Mouse (Mus musculus) myocyte (in vitro differentiated cells): ENCODE data around the gene Mmp2. TPM values are rescaled to one million over a fixed set of nuclear protein-coding genes. Genes with fewer than 3 reads are reported as not detected.

Source experiments
- H3K27me3 ChIP-seq: one replicate; pipeline ENCODE4 v1.6.1; 2011; ENCODE audit not compliant: control insufficient read depth, insufficient read depth, insufficient read length
- H3K36me3 ChIP-seq: one replicate; pipeline ENCODE4 v1.6.1; 2011; ENCODE audit not compliant: control insufficient read depth, insufficient read depth
- H3K4me2 ChIP-seq: one replicate; pipeline ENCODE4 v1.6.1; 2011; ENCODE audit warnings: low read depth, control low read depth
- H3K4me3 ChIP-seq: one replicate; pipeline ENCODE4 v1.5.1; 2011; ENCODE audit warnings: mild to moderate bottlenecking, control low read depth, moderate library complexity
- H3K79me2 ChIP-seq: one replicate; pipeline ENCODE4 v1.6.1; 2011; ENCODE audit not compliant: control insufficient read depth, insufficient read depth
- H3ac ChIP-seq: one replicate; pipeline ENCODE4 v1.6.1; 2011; ENCODE audit not compliant: control insufficient read depth, insufficient read length
- CEBPB ChIP-seq: IDR thresholded peaks from 2 replicates; pipeline ENCODE4 v1.6.1; 2011; ENCODE audit warnings: mild to moderate bottlenecking, moderate library complexity; ENCODE audit not compliant: poor library complexity, insufficient read depth, severe bottlenecking
- E2F4 ChIP-seq: IDR thresholded peaks from one replicate; pipeline ENCODE4 v1.6.1; 2011; ENCODE audit warnings: mild to moderate bottlenecking, control low read depth, moderate library complexity; ENCODE audit not compliant: insufficient read depth
- MAX ChIP-seq: IDR thresholded peaks from one replicate; pipeline ENCODE4 v1.6.1; 2011; ENCODE audit warnings: low read depth, mild to moderate bottlenecking, control low read depth
- MYOD1 ChIP-seq, 3 experiments: IDR thresholded peaks; one replicate each; pipeline ENCODE4 v1.6.1; 2011; ENCODE audit warnings: control low read depth in 2 of 3, low read depth in 2 of 3, mild to moderate bottlenecking in 2 of 3, moderate library complexity in 1 of 3; ENCODE audit not compliant: insufficient read length in 2 of 3, control insufficient read depth in 1 of 3
- MYOG ChIP-seq, 3 experiments: IDR thresholded peaks; one replicate each; pipeline ENCODE4 v1.6.1; 2011; ENCODE audit warnings: control low read depth in 2 of 3, low read depth in 2 of 3, mild to moderate bottlenecking in 2 of 3; ENCODE audit not compliant: insufficient read length in 2 of 3, control insufficient read depth in 1 of 3, insufficient read depth in 1 of 3
- POLR2A ChIP-seq: IDR thresholded peaks from one replicate; pipeline ENCODE4 v1.6.1; 2011; ENCODE audit warnings: low read depth, mild to moderate bottlenecking, control low read depth, moderate library complexity; ENCODE audit not compliant: insufficient read length
- POLR2AphosphoS2 ChIP-seq: IDR thresholded peaks from one replicate; pipeline ENCODE4 v1.6.1; 2011; ENCODE audit warnings: low read depth, control low read depth; ENCODE audit not compliant: insufficient read length
- REST ChIP-seq: IDR thresholded peaks from one replicate; pipeline ENCODE4 v1.6.1; 2011; ENCODE audit warnings: mild to moderate bottlenecking, control low read depth, moderate library complexity; ENCODE audit not compliant: insufficient read depth, insufficient read length
- SRF ChIP-seq: IDR thresholded peaks from one replicate; pipeline ENCODE4 v1.6.1; 2011; ENCODE audit warnings: low read depth; ENCODE audit not compliant: control insufficient read depth, insufficient read length
- TCF12 ChIP-seq: IDR thresholded peaks from one replicate; pipeline ENCODE4 v1.6.1; 2011; ENCODE audit warnings: mild to moderate bottlenecking, control low read depth; ENCODE audit not compliant: poor library complexity, insufficient read depth, severe bottlenecking
- TCF3 ChIP-seq: IDR thresholded peaks from one replicate; pipeline ENCODE4 v1.6.1; 2011; ENCODE audit warnings: low read depth, control low read depth; ENCODE audit not compliant: insufficient read length
- USF1 ChIP-seq: IDR thresholded peaks from one replicate; pipeline ENCODE4 v1.6.1; 2011; ENCODE audit warnings: low read depth, mild to moderate bottlenecking, control low read depth, moderate library complexity
- polyA plus RNA-seq: library from polyadenylated mRNA; unstranded; fragments of >200 nt; fragmentation: generic; extraction: Trizol; gene quantifications from one replicate; pipeline ENCODE4 v1.2.1, GENCODE M21; 2012; ENCODE audit warnings: missing spikeins

Mmp2 gene
- polyA plus RNA-seq, 1 experiment: 78.8 TPM

- TF ChIP-seq MAX (no peak), MYOD1 (IDR thresholded peaks at IDR 0.05; ENCODE audit: control insufficient read depth in 1 of 3, insufficient read length in 2 of 3, low read depth in 2 of 3) (peak in 1 of 3 experiments; percentile 10)
- H3K4me3 ChIP-seq: no peak overlapping the region
- no peak overlapping the region for H3K4me2 ChIP-seq
- H3K79me2 ChIP-seq: no peaks in the 10 kb centered on the region
- H3K36me3 ChIP-seq: no peaks in the 10 kb centered on the region
- H3K27me3 ChIP-seq: no peaks in the 10 kb centered on the region
- H3ac ChIP-seq: no peak overlapping the region
Observed at GRCm38 (mm10) chr8:92854673-92855072, 27.6 kb downstream of the Mmp2 start.

DNA sequence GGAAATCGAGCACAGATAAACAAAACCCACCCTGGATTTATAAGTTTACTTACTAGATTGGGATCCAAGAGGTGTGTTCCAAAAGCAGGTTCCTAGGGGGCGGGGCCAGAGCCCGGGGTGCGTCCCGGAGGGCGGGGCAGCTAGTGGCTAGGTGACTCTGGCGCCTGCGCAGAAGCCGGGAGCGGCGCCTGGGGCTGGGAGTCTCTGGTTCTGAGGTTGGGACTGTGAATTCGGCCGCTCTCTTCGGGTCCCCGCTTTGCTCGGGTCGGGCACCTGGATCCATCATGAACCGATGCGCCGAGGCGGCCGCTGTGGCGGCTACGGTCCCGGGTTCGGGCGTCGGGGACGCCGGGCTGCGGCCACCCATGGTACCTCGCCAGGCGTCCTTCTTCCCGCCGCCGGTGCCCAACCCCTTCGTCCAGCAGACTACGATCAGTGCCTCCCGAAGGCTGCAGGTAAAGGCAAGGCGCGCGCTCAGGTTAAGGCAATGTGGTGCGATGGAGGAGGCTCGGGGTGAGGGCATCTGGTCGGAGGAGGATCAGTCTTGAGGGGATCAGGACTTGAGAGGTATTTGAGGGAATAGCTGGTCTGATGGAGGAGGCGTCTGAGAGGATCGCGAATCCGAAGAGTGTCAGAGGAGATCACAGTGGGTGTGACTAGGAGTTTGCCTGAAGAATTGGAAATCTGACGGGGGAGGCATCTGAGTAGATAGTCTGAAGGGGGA is 28.2 kb downstream of the Mmp2 start, which contains the start of gene Lpcat2:
TSS of gene Lpcat2 (plus strand) at position 169 of the 724 bp plus-strand sequence.
- TF ChIP-seq MYOG (IDR thresholded peaks at IDR 0.05; ENCODE audit: control insufficient read depth in 1 of 3, insufficient read depth in 1 of 3, insufficient read length in 2 of 3, low read depth in 2 of 3): no peak
- Histone ChIP-seq H3K79me2 (no peaks in the 10 kb centered on the region), H3K4me3 (no peak within 1 kb of the TSS), H3K27me3 (no peaks in the 10 kb centered on the region), H3K4me2 (no peak within 1 kb of the TSS), H3K36me3 (no peaks in the 10 kb centered on the region), H3ac (no peak within 1 kb of the TSS)

GRCm38 (mm10) chr8:92856273-92856986 is 29.3 kb downstream of the Mmp2 start:
- H3K79me2 ChIP-seq: no peaks in the 10 kb centered on the region
- H3K4me3 ChIP-seq: no peak overlapping the region
- no peak overlapping the region for H3ac ChIP-seq
- H3K36me3 ChIP-seq: no peaks in the 10 kb centered on the region
- no peak for TF ChIP-seq TCF12
- TF ChIP-seq MYOD1 (IDR thresholded peaks at IDR 0.05; ENCODE audit: control insufficient read depth in 1 of 3, insufficient read length in 2 of 3, low read depth in 2 of 3): no peak
- TF ChIP-seq TCF3: no peak
- no peak for TF ChIP-seq MAX
- TF ChIP-seq POLR2AphosphoS2: no peak
- TF ChIP-seq USF1: no peak
- no peak for TF ChIP-seq SRF
- no peak for TF ChIP-seq REST
- no peak for TF ChIP-seq POLR2A
- TF ChIP-seq MYOG (IDR thresholded peaks at IDR 0.05; ENCODE audit: control insufficient read depth in 1 of 3, insufficient read depth in 1 of 3, insufficient read length in 2 of 3, low read depth in 2 of 3): no peak
- H3K27me3 ChIP-seq: no peaks in the 10 kb centered on the region
- H3K4me2 ChIP-seq: no peak overlapping the region

DNA sequence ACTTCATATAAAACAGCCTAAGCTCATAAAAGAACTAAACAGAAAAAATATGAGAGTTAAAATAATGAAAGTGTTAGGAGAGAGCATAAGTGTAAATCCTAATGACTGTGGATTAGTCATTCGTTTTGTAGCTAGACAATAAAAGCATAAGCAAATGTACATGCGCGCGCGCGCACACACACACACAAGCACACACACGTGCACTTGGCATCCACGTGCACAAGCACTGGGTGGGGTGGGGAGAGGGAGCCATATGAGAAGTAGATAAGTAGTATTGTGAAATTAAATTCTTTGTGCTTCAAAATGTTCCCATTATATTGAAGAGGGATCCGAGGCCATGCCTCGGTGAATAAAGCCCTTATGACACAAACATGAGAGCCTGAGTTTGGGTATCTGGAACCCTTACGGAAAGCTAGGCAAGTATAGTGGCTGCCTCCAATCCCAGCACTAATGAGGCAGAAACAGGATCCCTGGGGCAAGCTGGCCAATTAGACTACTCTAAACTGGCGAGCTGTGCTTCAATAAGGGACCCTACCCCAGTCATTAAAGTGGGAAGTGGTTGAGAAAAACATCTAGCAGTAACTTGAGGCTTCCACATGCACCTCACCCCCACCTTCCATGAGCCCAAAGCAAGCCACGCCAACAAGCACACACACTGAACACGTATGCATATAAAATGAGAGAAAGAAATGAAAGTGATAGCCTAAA is 31.5 kb downstream of the Mmp2 start:
- Histone ChIP-seq H3K4me2 (no peak overlapping the region), H3ac (no peak overlapping the region), H3K4me3 (no peak overlapping the region), H3K36me3 (no peaks in the 10 kb centered on the region), H3K79me2 (no peaks in the 10 kb centered on the region), H3K27me3 (no peaks in the 10 kb centered on the region)
- TF ChIP-seq E2F4 (no peak), POLR2A (no peak), CEBPB (no peak), TCF12 (no peak), REST (no peak), MYOD1 (IDR thresholded peaks at IDR 0.05; ENCODE audit: control insufficient read depth in 1 of 3, insufficient read length in 2 of 3, low read depth in 2 of 3) (no peak), SRF (no peak), MAX (no peak), USF1 (no peak), MYOG (IDR thresholded peaks at IDR 0.05; ENCODE audit: control insufficient read depth in 1 of 3, insufficient read depth in 1 of 3, insufficient read length in 2 of 3, low read depth in 2 of 3) (no peak), TCF3 (no peak), POLR2AphosphoS2 (no peak)

- Histone ChIP-seq H3K79me2 (no peaks in the 10 kb centered on the region), H3K36me3 (no peaks in the 10 kb centered on the region), H3ac (no peak overlapping the region), H3K4me3 (no peak overlapping the region), H3K4me2 (no peak overlapping the region), H3K27me3 (no peaks in the 10 kb centered on the region)
- TF ChIP-seq MYOD1 (IDR thresholded peaks at IDR 0.05; ENCODE audit: control insufficient read depth in 1 of 3, insufficient read length in 2 of 3, low read depth in 2 of 3) (no peak), TCF12 (no peak), REST (no peak), USF1 (no peak), MYOG (IDR thresholded peaks at IDR 0.05; ENCODE audit: control insufficient read depth in 1 of 3, insufficient read depth in 1 of 3, insufficient read length in 2 of 3, low read depth in 2 of 3) (no peak), POLR2AphosphoS2 (no peak), POLR2A (no peak), MAX (no peak), SRF (no peak), CEBPB (no peak), TCF3 (no peak), E2F4 (no peak)
Observed at GRCm38 (mm10) chr8:92861977-92862376, 34.9 kb downstream of the Mmp2 start.
